Mouse (Mus musculus) olfactory bulb, adult 2 months (tissue): ENCODE results near the gene Cenpa.

Experiments used
- CTCF ChIP-seq: fragments of 200-500 bp; IDR thresholded peaks from 2 replicates; pipeline ENCODE4 v1.5.1; 2012; ENCODE audit warnings: low read depth, mild to moderate bottlenecking, low read length, moderate library complexity; ENCODE audit not compliant: insufficient read depth
- POLR2A ChIP-seq: fragments of 200-500 bp; IDR thresholded peaks from 2 replicates; pipeline ENCODE4 v1.6.1; 2012; ENCODE audit warnings: mild to moderate bottlenecking, low read depth, low read length, moderate library complexity; ENCODE audit not compliant: insufficient read depth

DNA sequence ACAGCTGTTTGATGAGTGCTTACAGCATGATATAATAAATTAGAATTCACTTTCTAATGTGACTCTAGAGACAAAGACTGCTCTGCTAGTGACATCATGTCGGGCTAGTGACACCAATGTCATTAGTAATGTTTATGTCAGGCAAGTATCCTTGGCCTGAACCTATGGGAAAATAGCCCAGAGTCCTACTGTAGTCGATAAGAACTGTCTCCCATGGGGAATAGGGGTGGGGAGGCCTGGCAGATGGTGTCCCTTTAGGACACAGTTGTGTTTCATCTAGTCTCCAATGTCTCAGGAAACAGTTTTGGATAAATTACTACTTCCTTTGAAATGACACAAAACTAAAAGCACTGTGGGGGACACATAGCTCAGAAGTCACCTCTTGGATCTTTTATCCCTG is 20.5 kb upstream of the Cenpa start:
- TF ChIP-seq CTCF (no peak), POLR2A (no peak)
